Mouse (Mus musculus): ENCODE measurements around the gene Rock2.

GRCm38 (mm10) chr12:16895221-16895928 lies 680 bp downstream of the Rock2 start:
- TF ChIP-seq CHD2 (IDR thresholded peaks at IDR 0.05; ENCODE audit: low read depth, low read length) (no peak), ZNF384 (IDR thresholded peaks at IDR 0.05; ENCODE audit: low read depth, low read length) (no peak)

Measured in ES-E14 (cell line).